Mouse (Mus musculus): Measurements from ENCODE around the gene Maip1. TPM values are rescaled to one million over a fixed set of nuclear protein-coding genes. Genes with fewer than 3 reads are reported as not detected.

The Maip1 gene
- polyA plus RNA-seq, 1 experiment from 2014 or later, result 24.7 TPM

DNA sequence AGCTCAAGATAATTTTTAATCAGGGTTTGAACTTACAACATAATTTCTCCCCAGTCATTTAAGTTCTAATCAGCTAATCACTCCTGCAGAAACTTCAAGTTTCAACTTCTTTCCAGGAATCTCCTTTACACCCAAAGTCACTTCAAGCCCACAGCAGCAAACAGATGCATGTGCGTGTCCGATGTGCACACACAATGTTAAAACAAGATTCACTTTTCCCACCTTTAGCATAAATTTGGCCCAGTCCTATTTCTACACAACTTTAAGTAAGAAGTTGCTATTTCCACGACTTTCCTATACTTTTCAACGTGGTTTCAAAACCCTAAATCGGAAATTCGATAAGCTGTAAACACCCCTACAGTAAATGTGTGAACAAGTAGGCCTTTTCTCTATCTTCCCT is 29.3 kb upstream of the Maip1 start:
- Histone ChIP-seq H3K9me3 (replicated peaks; ENCODE audit: low read length) (no peaks in the 10 kb centered on the region), H3K9ac (ENCODE audit: low read depth, low read length) (0 out of 2 replicates have a peak overlapping the region, but pooled peaks have one; percentile 84), H3K27me3 (ENCODE audit: insufficient read depth, low read length) (no peaks in the 10 kb centered on the region), H3K27ac (no peak overlapping the region), H3K4me2 (ENCODE audit: low read length) (peak overlapping the region; percentile 98), H3K4me3 (replicated peaks; ENCODE audit: low read depth, low read length) (peak overlapping the region; percentile 91; the same call in 1 of the 2 replicates), H3K36me3 (ENCODE audit: insufficient read depth, low read length) (no peaks in the 10 kb centered on the region), H3K4me1 (replicated peaks; ENCODE audit: insufficient read depth, low read length) (0 out of 2 replicates have a peak, but pooled peaks cover 5% of the 10 kb centered on the region)
- TF ChIP-seq CTCF (IDR thresholded peaks at IDR 0.05; ENCODE audit: low read depth), result no peak
- DNase-seq (ENCODE audit: low spot score) (no peak), ATAC-seq (replicated peaks; ENCODE audit: low FRiP score, low read depth) (no peak)
- 65% methylated on average over 6 of the region's 6 CpGs for WGBS

DNA sequence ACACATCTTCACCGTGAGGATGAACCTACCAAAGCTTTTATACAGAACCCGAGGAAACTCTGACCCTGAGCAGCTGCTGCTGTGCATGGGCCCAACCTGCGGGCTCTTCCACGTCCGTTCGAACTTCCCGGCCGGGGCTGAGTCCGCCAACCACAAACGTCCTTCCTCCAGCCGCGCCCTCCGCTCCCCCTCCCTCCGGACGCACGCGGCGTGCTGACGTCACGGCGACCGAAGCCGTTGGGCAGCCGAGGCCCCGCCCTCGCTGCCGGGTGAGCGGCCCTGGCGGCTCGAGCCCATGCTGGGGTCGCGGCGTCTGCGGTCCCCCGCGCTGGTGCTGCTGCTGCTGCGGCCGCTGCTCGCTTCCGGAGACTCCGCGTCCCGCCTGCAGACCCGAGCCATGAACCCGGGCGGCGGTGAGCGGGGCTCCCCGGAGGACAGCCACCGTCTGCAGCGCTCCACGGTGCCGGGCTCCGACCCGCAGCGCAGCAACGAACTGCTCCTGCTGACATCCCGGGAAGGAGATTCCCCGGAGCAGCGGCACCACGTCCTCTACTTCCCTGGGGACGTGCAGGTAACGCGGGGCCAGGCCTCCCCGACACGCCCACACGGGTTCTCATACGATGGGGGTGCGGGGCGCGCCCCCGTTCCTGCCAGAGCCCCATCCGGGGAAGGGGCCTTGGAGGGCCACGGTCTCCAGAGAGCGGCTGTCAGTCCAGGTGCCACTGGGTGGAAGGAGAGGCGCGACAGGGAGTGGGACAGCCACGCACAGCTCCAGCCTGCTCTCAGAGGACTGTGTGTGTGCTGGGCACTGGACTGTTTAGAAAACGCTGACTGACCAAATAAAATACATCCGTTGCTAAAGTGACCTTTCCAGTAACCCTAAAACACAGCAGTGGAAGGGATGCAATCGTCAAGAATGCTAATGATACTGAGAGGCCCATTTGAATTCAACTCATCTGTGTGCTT is 28.5 kb upstream of the Maip1 start, which contains the start of gene 1700066M21Rik:
TSS of gene 1700066M21Rik (plus strand) at position 245 of the 966 bp plus-strand sequence.
- Histone ChIP-seq H3K4me2 (ENCODE audit: low read length) (peak within 1 kb of the TSS; percentile 98), H3K9me3 (replicated peaks; ENCODE audit: low read length) (no peaks in the 10 kb centered on the region), H3K27me3 (ENCODE audit: insufficient read depth, low read length) (no peaks in the 10 kb centered on the region), H3K9ac (ENCODE audit: low read depth, low read length) (peak within 1 kb of the TSS; percentile 84), H3K4me3 (replicated peaks; ENCODE audit: low read depth, low read length) (peak within 1 kb of the TSS; percentile 91), H3K27ac (peak within 1 kb of the TSS; percentile 77), H3K36me3 (ENCODE audit: insufficient read depth, low read length) (no peaks in the 10 kb centered on the region), H3K4me1 (replicated peaks; ENCODE audit: insufficient read depth, low read length) (0 out of 2 replicates have a peak, but pooled peaks cover 5% of the 10 kb centered on the region)
- DNase-seq (ENCODE audit: low spot score) (peak; percentile 96), ATAC-seq (replicated peaks; ENCODE audit: low FRiP score, low read depth) (peak; percentile 96)
- no peak for TF ChIP-seq CTCF (IDR thresholded peaks at IDR 0.05; ENCODE audit: low read depth)
- WGBS, result under 1% methylated on average over 80 of the region's 81 CpGs

DNA sequence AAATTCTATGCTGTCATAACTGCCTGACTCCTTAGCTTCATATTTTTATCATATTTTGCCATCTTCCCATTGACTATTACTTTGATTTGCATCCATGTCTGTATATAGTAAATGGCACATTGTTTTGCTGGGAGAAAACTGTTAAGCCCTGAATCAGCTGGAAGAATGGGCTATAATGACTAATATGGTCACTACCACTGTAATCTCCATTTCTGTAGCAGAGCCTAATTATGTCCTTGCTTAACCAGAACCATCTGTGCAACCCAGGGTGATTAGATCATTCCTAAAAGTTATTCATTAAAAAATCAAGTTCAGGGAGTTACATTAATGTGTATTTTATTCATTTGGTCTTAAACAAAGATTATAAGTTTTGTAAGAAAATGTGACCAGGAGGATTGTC is 19.6 kb upstream of the Maip1 start:
- Histone ChIP-seq H3K4me2 (ENCODE audit: low read length) (no peak overlapping the region), H3K9me3 (replicated peaks; ENCODE audit: low read length) (no peaks in the 10 kb centered on the region), H3K27me3 (ENCODE audit: insufficient read depth, low read length) (no peaks in the 10 kb centered on the region), H3K4me1 (replicated peaks; ENCODE audit: insufficient read depth, low read length) (no peaks in the 10 kb centered on the region), H3K9ac (ENCODE audit: low read depth, low read length) (no peak overlapping the region), H3K4me3 (replicated peaks; ENCODE audit: low read depth, low read length) (no peak overlapping the region), H3K36me3 (ENCODE audit: insufficient read depth, low read length) (0 out of 2 replicates have a peak, but pooled peaks cover 6% of the 10 kb centered on the region), H3K27ac (no peak overlapping the region)
- TF ChIP-seq CTCF (IDR thresholded peaks at IDR 0.05; ENCODE audit: low read depth), result no peak
- DNase-seq (ENCODE audit: low spot score) (no peak), ATAC-seq (replicated peaks; ENCODE audit: low FRiP score, low read depth) (no peak)

DNA sequence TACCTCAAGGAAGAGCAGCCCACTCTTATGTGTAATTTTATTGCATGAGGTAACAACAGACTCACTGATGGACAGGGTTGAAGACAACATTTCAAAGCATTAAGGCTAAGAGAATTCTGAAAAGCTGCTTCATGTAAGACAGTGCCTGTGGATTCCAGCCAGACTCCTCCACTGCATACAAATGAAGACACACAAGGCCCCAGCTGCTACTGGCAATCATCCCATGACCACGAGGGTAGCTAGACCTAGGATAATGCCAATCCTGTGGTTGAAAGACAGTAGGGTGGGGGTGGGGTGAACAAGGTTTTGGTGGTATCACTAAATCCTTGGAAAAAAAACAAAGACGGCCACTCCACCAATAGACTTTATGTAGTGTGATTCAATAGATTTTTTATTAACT is 18.3 kb upstream of the Maip1 start:
- DNase-seq (ENCODE audit: low spot score), result no peak
- ATAC-seq (replicated peaks; ENCODE audit: low FRiP score, low read depth), result no peak
- no peak for TF ChIP-seq CTCF (IDR thresholded peaks at IDR 0.05; ENCODE audit: low read depth)

DNA sequence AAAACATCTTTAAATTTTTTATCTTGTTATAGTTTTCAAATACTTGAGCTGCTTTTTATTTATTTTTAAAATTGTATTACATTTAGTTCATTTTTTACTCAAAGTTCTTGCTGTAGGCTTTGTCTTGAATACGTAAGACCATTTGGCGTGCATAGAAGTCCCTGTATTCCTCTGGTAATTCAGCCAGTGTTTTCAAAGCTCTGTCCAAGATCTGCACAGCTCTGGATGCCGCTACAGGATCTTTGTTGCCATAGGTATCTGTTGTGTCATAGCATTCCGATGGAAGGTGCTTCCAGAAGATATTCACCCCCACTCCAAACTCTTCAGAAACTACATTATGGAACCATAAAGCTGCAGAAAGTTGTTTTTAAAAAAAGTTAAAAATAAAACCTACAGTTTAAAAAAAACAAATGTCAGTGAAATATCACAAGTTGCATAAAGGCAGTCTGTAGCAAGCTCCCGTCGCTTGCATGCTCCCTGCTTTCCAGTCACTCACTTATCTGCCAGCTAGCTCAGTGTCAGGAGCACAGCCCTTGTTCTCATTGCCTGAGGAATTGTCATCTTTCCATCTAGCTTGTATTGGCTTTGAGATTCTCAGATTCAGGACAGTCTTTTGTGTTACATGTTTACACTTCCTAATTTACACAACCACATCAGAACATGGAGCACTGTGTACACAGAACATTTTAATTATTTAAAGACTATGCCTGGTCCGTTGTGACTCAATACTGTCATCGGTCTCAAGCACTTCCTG is 17.5 kb upstream of the Maip1 start:
- no peak for ATAC-seq (replicated peaks; ENCODE audit: low FRiP score, low read depth)

More for the DNA sequence above, 18.3 kb upstream of the Maip1 start:
- Histone ChIP-seq H3K4me3 (replicated peaks; ENCODE audit: low read depth, low read length) (no peak overlapping the region), H3K4me1 (replicated peaks; ENCODE audit: insufficient read depth, low read length) (no peaks in the 10 kb centered on the region), H3K36me3 (ENCODE audit: insufficient read depth, low read length) (0 out of 2 replicates have a peak, but pooled peaks cover 8% of the 10 kb centered on the region), H3K4me2 (ENCODE audit: low read length) (no peak overlapping the region), H3K9me3 (replicated peaks; ENCODE audit: low read length) (no peaks in the 10 kb centered on the region), H3K27me3 (ENCODE audit: insufficient read depth, low read length) (no peaks in the 10 kb centered on the region), H3K9ac (ENCODE audit: low read depth, low read length) (no peak overlapping the region), H3K27ac (no peak overlapping the region)
- 78% methylated on average over 2 of the region's 2 CpGs for WGBS

More for the DNA sequence above, 17.5 kb upstream of the Maip1 start:
- DNase-seq (ENCODE audit: low spot score), result no peak
- H3K4me3 ChIP-seq (replicated peaks; ENCODE audit: low read depth, low read length), result no peak overlapping the region
- no peak overlapping the region for H3K27ac ChIP-seq
- H3K27me3 ChIP-seq (ENCODE audit: insufficient read depth, low read length), result no peaks in the 10 kb centered on the region
- H3K9ac ChIP-seq (ENCODE audit: low read depth, low read length), result no peak overlapping the region
- H3K4me2 ChIP-seq (ENCODE audit: low read length), result no peak overlapping the region
- H3K36me3 ChIP-seq (ENCODE audit: insufficient read depth, low read length), result 0 out of 2 replicates have a peak, but pooled peaks cover 8% of the 10 kb centered on the region
- WGBS, result 92% methylated on average over 8 of the region's 8 CpGs
- no peaks in the 10 kb centered on the region for H3K4me1 ChIP-seq (replicated peaks; ENCODE audit: insufficient read depth, low read length)
- no peak for TF ChIP-seq CTCF (IDR thresholded peaks at IDR 0.05; ENCODE audit: low read depth)
- no peaks in the 10 kb centered on the region for H3K9me3 ChIP-seq (replicated peaks; ENCODE audit: low read length)
